In the genomic region with DNA sequence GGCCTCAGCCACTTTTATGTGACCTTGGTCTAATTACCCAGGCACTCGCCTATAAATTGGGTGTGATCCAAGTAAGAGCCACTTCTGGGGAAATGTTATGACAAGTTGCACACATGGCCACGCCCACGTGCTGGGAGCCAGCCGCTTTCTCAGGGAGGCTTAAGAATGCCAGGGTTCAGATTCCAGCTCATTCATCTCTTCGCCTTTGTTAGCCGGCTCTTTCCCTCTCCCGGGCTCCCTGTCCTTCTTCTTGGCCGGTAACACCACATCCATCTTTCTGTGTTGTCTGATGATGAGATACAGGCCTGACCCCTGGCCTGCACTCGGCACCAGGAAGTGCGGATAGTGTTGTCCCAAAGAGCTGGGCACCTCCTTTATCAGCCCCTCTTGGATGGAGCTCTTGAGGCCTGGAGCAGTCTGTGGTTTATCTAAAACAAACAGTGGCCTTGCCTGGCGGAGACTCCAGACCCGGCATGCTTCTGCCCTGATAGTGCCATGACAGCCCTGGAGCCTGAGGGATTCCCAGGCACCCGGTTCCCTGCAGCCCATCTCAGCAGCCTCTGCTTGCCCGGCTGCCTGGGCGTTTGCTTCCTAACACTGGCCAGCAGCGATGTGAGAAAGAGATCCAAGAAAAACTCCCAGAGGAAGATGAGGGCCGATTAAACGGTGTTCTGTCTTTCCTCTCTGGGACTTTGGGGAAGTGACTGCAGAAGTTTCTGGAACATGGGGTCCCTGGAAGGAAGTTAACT, we compare ENCODE assay signal across 8 mouse cellular contexts.
DNase-seq lines count a peak whose midpoint lies in the region; ATAC-seq and TF ChIP-seq lines count a peak whose summit lies in the region.

No protein-coding gene starts in this region.

- peak; percentile 64; the same call in 1 of the 2 replicates for ATAC-seq in forebrain, embryonic 15.5 days (replicated peaks)
- peak; percentile 84 for ATAC-seq in stomach, embryonic 15.5 days (ENCODE audit: insufficient read depth, low FRiP score, low read depth)

- H3K4me1 ChIP-seq in bone marrow, adult 2 months (ENCODE audit: control insufficient read depth, insufficient read depth, low read length), result no peaks in the 10 kb centered on the region; the same call in 1 of the 2 replicates
- H3K4me1 ChIP-seq in forebrain, embryonic 15.5 days, result peaks cover 21% of the 10 kb centered on the region
- H3K4me1 ChIP-seq in hindbrain, embryonic 10.5 days (replicated peaks), result peaks cover 56% of the 10 kb centered on the region
- H3K4me1 ChIP-seq in midbrain, embryonic 10.5 days, result peaks cover 40% of the 10 kb centered on the region
- peaks cover 41% of the 10 kb centered on the region for H3K4me1 ChIP-seq in stomach, embryonic 15.5 days

- no peak for TF ChIP-seq CTCF in bone marrow, adult 2 months (IDR thresholded peaks at IDR 0.05; ENCODE audit: control insufficient read depth, insufficient read depth, low read length)

- DNase-seq in 416B (ENCODE audit: low read depth), result peak; percentile 72
- peak; percentile 72 for DNase-seq in hindbrain, embryonic 10.5 days (ENCODE audit: low spot score)
- DNase-seq in left cerebral cortex, postnatal 4 days, result peak; percentile 55
- peak; percentile 70 for DNase-seq in midbrain, embryonic 10.5 days (ENCODE audit: low spot score)
- DNase-seq in thymus, postnatal 10 days (ENCODE audit: low spot score in 2 of 2), result no peak

- 0 out of 2 replicates have a peak overlapping the region, but pooled peaks have one; percentile 4 for H3K9ac ChIP-seq in forebrain, embryonic 15.5 days (replicated peaks)
- no peak overlapping the region for H3K9ac ChIP-seq in stomach, embryonic 15.5 days

- no peaks in the 10 kb centered on the region for H3K9me3 ChIP-seq in forebrain, embryonic 15.5 days
- H3K9me3 ChIP-seq in hindbrain, embryonic 10.5 days, result no peaks in the 10 kb centered on the region
- H3K9me3 ChIP-seq in midbrain, embryonic 10.5 days (replicated peaks), result 0 out of 2 replicates have a peak, but pooled peaks cover 4% of the 10 kb centered on the region
- no peaks in the 10 kb centered on the region for H3K9me3 ChIP-seq in stomach, embryonic 15.5 days

- H3K4me3 ChIP-seq in bone marrow, adult 2 months (replicated peaks; ENCODE audit: control insufficient read depth, low read depth, low read length), result no peak overlapping the region
- H3K4me3 ChIP-seq in forebrain, embryonic 15.5 days, result no peak overlapping the region
- peak overlapping the region; percentile 20; the same call in 1 of the 2 replicates for H3K4me3 ChIP-seq in hindbrain, embryonic 10.5 days
- H3K4me3 ChIP-seq in midbrain, embryonic 10.5 days, result peak overlapping the region; percentile 18; the same call in 1 of the 2 replicates
- 0 out of 2 replicates have a peak overlapping the region, but pooled peaks have one; percentile 1 for H3K4me3 ChIP-seq in stomach, embryonic 15.5 days (replicated peaks)

- H3K36me3 ChIP-seq in forebrain, embryonic 15.5 days, result 0 out of 2 replicates have a peak, but pooled peaks cover 7% of the 10 kb centered on the region
- peaks cover 57% of the 10 kb centered on the region for H3K36me3 ChIP-seq in hindbrain, embryonic 10.5 days
- H3K36me3 ChIP-seq in midbrain, embryonic 10.5 days, result peaks cover 43% of the 10 kb centered on the region
- H3K36me3 ChIP-seq in stomach, embryonic 15.5 days, result peaks cover 20% of the 10 kb centered on the region

- 60% methylated on average over 18 of the region's 18 CpGs for WGBS in bone marrow, adult 2 months
- 11% methylated on average over 18 of the region's 18 CpGs for WGBS in forebrain, embryonic 15.5 days
- WGBS in hindbrain, embryonic 10.5 days, result 30% methylated on average over 18 of the region's 18 CpGs
- 31% methylated on average over 18 of the region's 18 CpGs for WGBS in midbrain, embryonic 10.5 days
- WGBS in stomach, embryonic 15.5 days, result 8% methylated on average over 18 of the region's 18 CpGs

- H3K27me3 ChIP-seq in forebrain, embryonic 15.5 days, result no peaks in the 10 kb centered on the region
- H3K27me3 ChIP-seq in hindbrain, embryonic 10.5 days (ENCODE audit: insufficient read depth, poor library complexity, severe bottlenecking), result no peaks in the 10 kb centered on the region
- no peaks in the 10 kb centered on the region for H3K27me3 ChIP-seq in midbrain, embryonic 10.5 days (ENCODE audit: low read depth, poor library complexity, severe bottlenecking)
- H3K27me3 ChIP-seq in stomach, embryonic 15.5 days (replicated peaks), result no peaks in the 10 kb centered on the region

- no peak for TF ChIP-seq POLR2A in bone marrow, adult 2 months (IDR thresholded peaks at IDR 0.05; ENCODE audit: borderline replicate concordance, control insufficient read depth, low read depth, low read length)

- peak overlapping the region; percentile 54 for H3K27ac ChIP-seq in bone marrow, adult 2 months (ENCODE audit: control insufficient read depth, insufficient read depth, low read depth, low read length, poor library complexity)
- peak overlapping the region; percentile 77 for H3K27ac ChIP-seq in forebrain, embryonic 15.5 days (replicated peaks)
- peak overlapping the region; percentile 88 for H3K27ac ChIP-seq in hindbrain, embryonic 10.5 days
- peak overlapping the region; percentile 90 for H3K27ac ChIP-seq in midbrain, embryonic 10.5 days (replicated peaks)
- H3K27ac ChIP-seq in stomach, embryonic 15.5 days, result peak overlapping the region; percentile 94

- intact Hi-C loops in left cerebral cortex, postnatal 4 days (cut with DNase I), result no loop called here

- H3K4me2 ChIP-seq in forebrain, embryonic 15.5 days (replicated peaks), result peak overlapping the region; percentile 21; the same call in 1 of the 2 replicates
- H3K4me2 ChIP-seq in stomach, embryonic 15.5 days, result peak overlapping the region; percentile 42

Comparison
In these comparisons a context has a peak if more than half of its experiments do, and no peak if none do; other contexts are left out.
1. DNase-seq: peak in 416B (single experiment), hindbrain, embryonic 10.5 days (single experiment), left cerebral cortex, postnatal 4 days (single experiment) and midbrain, embryonic 10.5 days (single experiment); none in thymus, postnatal 10 days (0 of 2).
2. H3K4me3 ChIP-seq: peak in hindbrain, embryonic 10.5 days (single experiment), midbrain, embryonic 10.5 days (single experiment) and stomach, embryonic 15.5 days (single experiment); none in bone marrow, adult 2 months (single experiment) and forebrain, embryonic 15.5 days (single experiment).
3. Peak in every context shown above with its lines, with median percentiles within 50 percentile points of each other: H3K27ac ChIP-seq.